Mouse (Mus musculus) naive thymus-derived CD4-positive, alpha-beta T cell, adult 2 months (primary cell): ENCODE results near the gene Prr5l.

Source experiments
- DNase-seq: peaks from one replicate; pipeline ENCODE4 v3.0.0-alpha.2; 2011; ENCODE audit warnings: low read depth

Prr5l gene

GRCm38 (mm10) chr2:101722370-101723332, 160.2 kb downstream of the Prr5l start:
- DNase-seq = no peak

GRCm38 (mm10) chr2:101721835-101722234, 161.0 kb downstream of the Prr5l start:
- no peak for DNase-seq

- no peak for DNase-seq
Measured at GRCm38 (mm10) chr2:101717162-101717561, 165.7 kb downstream of the Prr5l start.

- DNase-seq = peak; percentile 51
Measured at GRCm38 (mm10) chr2:101715650-101716323, 167.0 kb downstream of the Prr5l start.

- no peak for DNase-seq
Measured at GRCm38 (mm10) chr2:101711608-101712007, 171.2 kb downstream of the Prr5l start.

GRCm38 (mm10) chr2:101705941-101706485, 176.8 kb downstream of the Prr5l start:
- no peak for DNase-seq

GRCm38 (mm10) chr2:101699284-101699683, 183.5 kb downstream of the Prr5l start:
- DNase-seq = no peak

GRCm38 (mm10) chr2:101695584-101695983, 187.2 kb downstream of the Prr5l start:
- no peak for DNase-seq

GRCm38 (mm10) chr2:101693577-101694215, 189.1 kb downstream of the Prr5l start:
- peak; percentile 54 for DNase-seq

- no peak for DNase-seq
Measured at GRCm38 (mm10) chr2:101693043-101693442, 189.8 kb downstream of the Prr5l start.

- DNase-seq = no peak
Measured at GRCm38 (mm10) chr2:101690252-101690827, 192.5 kb downstream of the Prr5l start.

- no peak for DNase-seq
Measured at GRCm38 (mm10) chr2:101688011-101688410, 194.8 kb downstream of the Prr5l start.

GRCm38 (mm10) chr2:101684421-101684820, 198.4 kb downstream of the Prr5l start:
- no peak for DNase-seq

GRCm38 (mm10) chr2:101679164-101679784, 203.6 kb downstream of the Prr5l start:
- DNase-seq = peak; percentile 57

- DNase-seq = peak; percentile 86
Measured at GRCm38 (mm10) chr2:101678236-101679021, 204.4 kb downstream of the Prr5l start, which contains the start of gene Traf6. Gene Traf6 (plus strand): TSS chr2:101678429.

GRCm38 (mm10) chr2:101673547-101673946, 209.3 kb downstream of the Prr5l start:
- DNase-seq = no peak

GRCm38 (mm10) chr2:101668751-101669150, 214.1 kb downstream of the Prr5l start:
- DNase-seq = no peak

- no peak for DNase-seq
Measured at GRCm38 (mm10) chr2:101665703-101666092, 217.1 kb downstream of the Prr5l start.

- DNase-seq = peak; percentile 68
Measured at GRCm38 (mm10) chr2:101665058-101665702, 217.6 kb downstream of the Prr5l start.
